Mouse (Mus musculus) kidney, adult 9 months (tissue): Measurements from ENCODE around the gene Nox1.

Source experiments
- DNase-seq: peaks from one replicate; pipeline ENCODE4 v3.0.0; 2022

The Nox1 gene

GRCm38 (mm10) chrX:134116417-134116816 lies 105.3 kb downstream of the Nox1 start:
- no peak for DNase-seq

- no peak for DNase-seq
Measured at GRCm38 (mm10) chrX:134111767-134112166, 110.0 kb downstream of the Nox1 start.

- no peak for DNase-seq
Measured at GRCm38 (mm10) chrX:134102641-134103040, 119.1 kb downstream of the Nox1 start.

GRCm38 (mm10) chrX:134085453-134085852 lies 136.3 kb downstream of the Nox1 start:
- DNase-seq = no peak

GRCm38 (mm10) chrX:134059764-134060163 lies 162.0 kb downstream of the Nox1 start:
- peak; percentile 1 for DNase-seq

GRCm38 (mm10) chrX:134058987-134059712 lies 162.6 kb downstream of the Nox1 start, which contains the start of gene Cstf2:
Cstf2 (plus strand) TSS chrX:134059187.
- DNase-seq = peak; percentile 98

GRCm38 (mm10) chrX:134058040-134058875 lies 163.5 kb downstream of the Nox1 start:
- DNase-seq = peak; percentile 1

GRCm38 (mm10) chrX:134056897-134057296 lies 164.9 kb downstream of the Nox1 start:
- no peak for DNase-seq

GRCm38 (mm10) chrX:134048994-134049393 lies 172.8 kb downstream of the Nox1 start:
- no peak for DNase-seq
